Mouse (Mus musculus) forebrain, postnatal 0 days (tissue): ENCODE results near the gene Cdc20b. TPM values are rescaled to one million over a fixed set of nuclear protein-coding genes. Genes with fewer than 3 reads are reported as not detected.
"Not testable (repeated sequence)": the region's sequence is repeated elsewhere in the genome, so short reads cannot be mapped to it uniquely, and the experiment has no call there.

ENCODE experiments used
- ATAC-seq: fragments of 200-750 bp; cut with Nextera tagmentation; 2 replicates; pipeline ENCODE4 v1.8.0; 2017; ENCODE audit warnings: mild to moderate bottlenecking, moderate library complexity
- DNase-seq: peaks from one replicate; pipeline ENCODE4 v3.0.0-alpha.2; 2015
- H3K27ac ChIP-seq: fragments of 300-500 bp; sonication (generic); 2 replicates; pipeline ENCODE4 v1.5.1; 2014; ENCODE audit warnings: low read depth, mild to moderate bottlenecking, antibody characterized with exemption, low read length, moderate library complexity, mixed read lengths
- H3K27me3 ChIP-seq: fragments of 300-500 bp; sonication (generic); 2 replicates; pipeline ENCODE4 v1.6.1; 2014; ENCODE audit warnings: mild to moderate bottlenecking, low read length, mixed read lengths; ENCODE audit not compliant: insufficient read depth
- H3K36me3 ChIP-seq: fragments of 300-500 bp; sonication (generic); 2 replicates; pipeline ENCODE4 v1.6.1; 2014; ENCODE audit warnings: mild to moderate bottlenecking, moderate library complexity; ENCODE audit not compliant: insufficient read depth
- H3K4me1 ChIP-seq: fragments of 300-500 bp; sonication (generic); 2 replicates; pipeline ENCODE4 v1.6.1; 2014; ENCODE audit warnings: antibody characterized with exemption; ENCODE audit not compliant: insufficient read depth
- H3K4me2 ChIP-seq: fragments of 300-500 bp; sonication (generic); 2 replicates; pipeline ENCODE4 v1.6.1; 2014; ENCODE audit warnings: low read depth, mild to moderate bottlenecking, moderate library complexity
- H3K4me3 ChIP-seq: fragments of 300-500 bp; sonication (generic); 2 replicates; pipeline ENCODE4 v1.5.1; 2014; ENCODE audit warnings: low read depth, low read length, mixed read lengths
- H3K9ac ChIP-seq: fragments of 300-500 bp; sonication (generic); 2 replicates; pipeline ENCODE4 v1.6.1; 2014; ENCODE audit warnings: mild to moderate bottlenecking
- H3K9me3 ChIP-seq: fragments of 300-500 bp; sonication (generic); 2 replicates; pipeline ENCODE4 v1.6.1; 2016; ENCODE audit warnings: low read length
- CTCF ChIP-seq: sonication (generic); IDR thresholded peaks from 2 replicates; pipeline ENCODE4 v1.5.1; 2016; ENCODE audit warnings: antibody characterized with exemption, control low read depth, low read depth
- WGBS: fragments of 180-500 bp; shearing (Covaris S2); extraction: QIAGEN DNeasy Blood & Tissue Kit; methylation state at CpG from one replicate; pipeline ENCODE4 v1.1.7; 2014; 5-methylcytosine and 5-hydroxymethylcytosine counted together
- polyA plus RNA-seq: library from polyadenylated mRNA; unstranded; fragments of >200 nt; fragmentation: Nextera tagmentation; extraction: Ambion mirVana; gene quantifications from 2 replicates; pipeline ENCODE4 v1.2.1, GENCODE M21; 2015
- total RNA-seq: library from RNA; depleted of rRNA; stranded (reverse); fragments of >200 nt; gene quantifications from 2 replicates; pipeline ENCODE4 v1.2.3, GENCODE M21; 2014

Gene Cdc20b
- total and polyA plus RNA-seq, 2 experiments from 2014 or later, result 0.97 to 1.0 TPM

- H3K4me3 ChIP-seq, result no peak overlapping the region
Observed at GRCm38 (mm10) chr13:113000090-113000489, 34.8 kb upstream of the Cdc20b start.

GRCm38 (mm10) chr13:113000576-113001318 lies 34.2 kb upstream of the Cdc20b start:
- Histone ChIP-seq H3K36me3 (no peaks in the 10 kb centered on the region), H3K9me3 (no peaks in the 10 kb centered on the region), H3K27ac (no peak overlapping the region), H3K4me2 (no peak overlapping the region), H3K27me3 (peaks cover 38% of the 10 kb centered on the region), H3K4me3 (no peak overlapping the region), H3K4me1 (peaks cover 5% of the 10 kb centered on the region; the same call in 1 of the 2 replicates), H3K9ac (no peak overlapping the region)
- 70% methylated on average over 9 of the region's 9 CpGs for WGBS
- DNase-seq, result no peak
- no peak for TF ChIP-seq CTCF
- no peak for ATAC-seq

More at GRCm38 (mm10) chr13:113000090-113000489, 34.8 kb upstream of the Cdc20b start:
- no peak for ATAC-seq
- Histone ChIP-seq H3K36me3 (no peaks in the 10 kb centered on the region), H3K4me1 (peaks cover 5% of the 10 kb centered on the region; the same call in 1 of the 2 replicates), H3K9ac (no peak overlapping the region), H3K27me3 (peaks cover 44% of the 10 kb centered on the region), H3K9me3 (no peaks in the 10 kb centered on the region), H3K27ac (no peak overlapping the region), H3K4me2 (no peak overlapping the region)
- TF ChIP-seq CTCF, result no peak
- WGBS, result 83% methylated on average over 3 of the region's 3 CpGs
- DNase-seq, result no peak

GRCm38 (mm10) chr13:113012683-113013082 lies 22.2 kb upstream of the Cdc20b start:
- Histone ChIP-seq H3K9me3 (no peaks in the 10 kb centered on the region), H3K9ac (no peak overlapping the region), H3K36me3 (no peaks in the 10 kb centered on the region), H3K4me3 (no peak overlapping the region), H3K4me2 (peak overlapping the region; percentile 38), H3K27ac (peak overlapping the region; percentile 57), H3K4me1 (no peaks in the 10 kb centered on the region), H3K27me3 (no peaks in the 10 kb centered on the region)
- TF ChIP-seq CTCF, result no peak
- ATAC-seq (peak; percentile 61), DNase-seq (no peak)
- 63% methylated on average over 6 of the region's 6 CpGs for WGBS

GRCm38 (mm10) chr13:113013174-113013953 lies 21.5 kb upstream of the Cdc20b start:
- not testable (repeated sequence) for H3K27me3 ChIP-seq, H3K36me3 ChIP-seq, H3K9me3 ChIP-seq, H3K4me1 ChIP-seq, H3K9ac ChIP-seq
- ATAC-seq (peak; percentile 96), DNase-seq (peak; percentile 85)
- 40% methylated on average over 19 of the region's 20 CpGs for WGBS
- H3K27ac ChIP-seq, result peak overlapping the region; percentile 50; the same call in 1 of the 2 replicates
- H3K4me3 ChIP-seq, result peak overlapping the region; percentile 12; the same call in 1 of the 2 replicates
- H3K4me2 ChIP-seq, result peak overlapping the region; percentile 38

GRCm38 (mm10) chr13:113021521-113021920 lies 13.4 kb upstream of the Cdc20b start:
- 67% methylated on average over 2 of the region's 2 CpGs for WGBS
- no peak overlapping the region for H3K4me3 ChIP-seq
- H3K4me2 ChIP-seq, result no peak overlapping the region
- H3K9me3 ChIP-seq, result no peaks in the 10 kb centered on the region
- no peaks in the 10 kb centered on the region for H3K27me3 ChIP-seq
- TF ChIP-seq CTCF, result no peak
- no peaks in the 10 kb centered on the region for H3K36me3 ChIP-seq
- H3K4me1 ChIP-seq, result no peaks in the 10 kb centered on the region
- H3K27ac ChIP-seq, result no peak overlapping the region
- DNase-seq (no peak), ATAC-seq (no peak)
- H3K9ac ChIP-seq, result no peak overlapping the region

GRCm38 (mm10) chr13:113022467-113022866 lies 12.4 kb upstream of the Cdc20b start:
- Histone ChIP-seq H3K9ac (no peak overlapping the region), H3K4me2 (no peak overlapping the region), H3K27me3 (no peaks in the 10 kb centered on the region), H3K9me3 (no peaks in the 10 kb centered on the region), H3K4me1 (no peaks in the 10 kb centered on the region), H3K27ac (no peak overlapping the region), H3K4me3 (no peak overlapping the region), H3K36me3 (no peaks in the 10 kb centered on the region)
- no peak for TF ChIP-seq CTCF
- ATAC-seq (no peak), DNase-seq (no peak)
- WGBS, result 73% methylated on average over 8 of the region's 8 CpGs
